Mouse (Mus musculus): ENCODE results near the gene 4930438A08Rik.
"Not testable (repeated sequence)": the region's sequence is repeated elsewhere in the genome, so short reads cannot be mapped to it uniquely, and the experiment has no call there.

The 4930438A08Rik gene

DNA sequence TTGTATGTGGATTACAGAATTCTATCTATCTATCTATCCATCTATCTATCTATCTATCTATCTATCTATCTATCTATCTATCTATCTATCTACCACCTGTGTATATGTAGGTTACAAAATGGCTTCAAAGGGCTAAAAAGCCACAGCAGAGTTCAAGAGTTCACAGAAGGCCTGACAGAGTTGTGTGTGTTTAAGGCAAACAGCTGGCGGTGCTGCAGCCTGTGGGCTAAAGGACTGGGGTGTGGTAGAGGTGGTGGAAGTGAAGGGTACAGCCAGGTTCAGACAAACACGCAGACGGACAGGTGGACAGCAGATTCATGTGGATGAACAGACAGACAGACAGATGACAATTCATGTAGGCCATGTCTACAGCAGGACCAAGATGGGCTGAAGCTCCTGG is 6.3 kb upstream of the 4930438A08Rik start:
- in situ Hi-C loops (cut with MboI; ENCODE audit: low sequenced_read_pairs), result no loop called here

DNA sequence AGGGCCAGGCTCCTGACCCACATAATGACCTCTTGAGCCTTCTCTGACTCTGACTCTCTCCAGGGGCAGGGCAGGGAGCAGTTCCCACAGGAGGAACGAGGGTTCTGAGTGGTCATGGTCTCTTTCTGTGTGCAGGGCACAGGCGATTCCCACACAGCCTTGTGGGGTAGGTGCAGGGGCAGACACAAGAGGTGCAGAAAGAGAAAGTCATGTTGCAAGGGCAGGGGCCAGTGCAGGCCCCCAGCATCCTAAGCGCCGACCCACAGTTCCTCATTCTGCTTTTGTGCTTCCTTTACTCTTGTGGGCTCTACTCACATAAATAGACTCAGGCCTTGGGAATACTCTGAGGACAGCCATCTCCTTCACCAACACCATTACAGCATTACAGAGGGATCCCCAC is 1.2 kb downstream of the 4930438A08Rik start:
- in situ Hi-C loops (cut with MboI; ENCODE audit: low sequenced_read_pairs), result no loop called here

DNA sequence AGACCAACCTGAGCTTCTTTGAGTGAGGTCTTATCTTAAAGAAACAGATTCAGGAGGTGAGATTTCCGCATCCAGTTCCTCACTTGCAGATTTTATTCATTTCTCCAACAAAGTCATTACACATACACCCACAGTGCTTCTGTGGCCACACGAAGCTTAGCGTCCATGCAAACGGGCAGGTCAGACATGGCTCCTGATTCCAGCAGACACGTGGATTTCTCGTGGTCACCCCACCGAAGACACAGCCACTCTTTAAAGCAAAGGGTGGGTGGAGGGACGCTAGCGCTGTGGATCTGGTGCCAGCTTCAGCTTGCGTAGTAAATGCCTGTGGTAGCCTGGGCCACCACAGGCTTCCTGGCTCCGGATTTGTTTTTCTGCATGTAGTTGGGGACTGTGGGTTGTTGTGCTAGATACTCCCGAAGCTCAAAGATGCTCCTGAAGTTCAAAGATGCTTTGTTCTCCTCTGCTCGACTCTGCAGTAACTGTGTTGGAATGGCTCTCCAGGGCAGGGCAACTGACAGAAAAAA is 7.4 kb downstream of the 4930438A08Rik start:
- in situ Hi-C loops (cut with MboI; ENCODE audit: low sequenced_read_pairs), result no loop called here

DNA sequence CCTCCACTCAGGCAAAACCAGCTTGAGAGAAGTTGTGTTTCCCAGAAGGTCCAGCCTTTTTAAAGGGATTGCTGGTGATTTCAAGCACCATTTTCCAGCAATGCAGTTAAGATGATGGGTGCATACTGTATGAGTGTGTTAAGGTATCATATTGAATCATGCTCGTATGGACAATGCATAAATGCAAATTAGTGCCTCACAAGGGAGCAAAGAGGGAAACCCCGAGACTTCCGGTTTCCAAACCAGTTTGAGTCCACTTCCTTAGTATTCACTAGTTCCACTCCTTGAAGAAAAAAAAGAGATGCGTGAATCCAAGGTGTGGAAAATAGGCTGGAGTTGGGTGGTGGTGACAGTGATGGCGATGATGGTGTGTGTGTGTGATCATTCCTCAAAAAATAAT is 7.9 kb downstream of the 4930438A08Rik start:
- in situ Hi-C loops (cut with MboI; ENCODE audit: low sequenced_read_pairs), result no loop called here

GRCm38 (mm10) chr11:58289992-58290682 is 15.5 kb downstream of the 4930438A08Rik start:
- in situ Hi-C loops (cut with MboI; ENCODE audit: low sequenced_read_pairs), result no loop called here

DNA sequence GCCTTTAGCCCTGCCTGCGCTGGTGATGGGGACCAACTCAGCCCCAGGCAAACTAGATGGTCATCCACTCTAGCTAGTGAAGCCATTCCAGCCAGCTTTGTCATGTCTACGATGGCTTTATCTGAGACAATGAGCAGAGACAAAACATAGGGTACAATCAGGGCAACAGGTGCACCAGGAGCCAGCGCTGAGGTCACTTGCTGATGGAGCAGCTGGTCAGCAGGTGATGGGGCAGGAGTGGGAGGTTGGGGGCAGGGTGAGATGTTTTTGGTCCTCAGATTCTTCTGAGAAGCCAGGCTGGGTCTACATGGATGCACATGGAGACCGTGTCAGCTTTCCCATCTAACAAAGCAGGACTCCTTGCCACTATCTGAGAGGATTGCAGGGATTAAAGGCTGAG is 16.2 kb downstream of the 4930438A08Rik start:
- in situ Hi-C loops (cut with MboI; ENCODE audit: low sequenced_read_pairs), result no loop called here

GRCm38 (mm10) chr11:58292791-58293190 is 18.2 kb downstream of the 4930438A08Rik start:
- in situ Hi-C loops (cut with MboI; ENCODE audit: low sequenced_read_pairs), result no loop called here

GRCm38 (mm10) chr11:58297396-58297795 is 22.8 kb downstream of the 4930438A08Rik start:
- in situ Hi-C loops (cut with MboI; ENCODE audit: low sequenced_read_pairs), result no loop called here

- in situ Hi-C loops (cut with MboI; ENCODE audit: low sequenced_read_pairs), result no loop called here
Observed at GRCm38 (mm10) chr11:58301057-58301456, 26.5 kb downstream of the 4930438A08Rik start.

DNA sequence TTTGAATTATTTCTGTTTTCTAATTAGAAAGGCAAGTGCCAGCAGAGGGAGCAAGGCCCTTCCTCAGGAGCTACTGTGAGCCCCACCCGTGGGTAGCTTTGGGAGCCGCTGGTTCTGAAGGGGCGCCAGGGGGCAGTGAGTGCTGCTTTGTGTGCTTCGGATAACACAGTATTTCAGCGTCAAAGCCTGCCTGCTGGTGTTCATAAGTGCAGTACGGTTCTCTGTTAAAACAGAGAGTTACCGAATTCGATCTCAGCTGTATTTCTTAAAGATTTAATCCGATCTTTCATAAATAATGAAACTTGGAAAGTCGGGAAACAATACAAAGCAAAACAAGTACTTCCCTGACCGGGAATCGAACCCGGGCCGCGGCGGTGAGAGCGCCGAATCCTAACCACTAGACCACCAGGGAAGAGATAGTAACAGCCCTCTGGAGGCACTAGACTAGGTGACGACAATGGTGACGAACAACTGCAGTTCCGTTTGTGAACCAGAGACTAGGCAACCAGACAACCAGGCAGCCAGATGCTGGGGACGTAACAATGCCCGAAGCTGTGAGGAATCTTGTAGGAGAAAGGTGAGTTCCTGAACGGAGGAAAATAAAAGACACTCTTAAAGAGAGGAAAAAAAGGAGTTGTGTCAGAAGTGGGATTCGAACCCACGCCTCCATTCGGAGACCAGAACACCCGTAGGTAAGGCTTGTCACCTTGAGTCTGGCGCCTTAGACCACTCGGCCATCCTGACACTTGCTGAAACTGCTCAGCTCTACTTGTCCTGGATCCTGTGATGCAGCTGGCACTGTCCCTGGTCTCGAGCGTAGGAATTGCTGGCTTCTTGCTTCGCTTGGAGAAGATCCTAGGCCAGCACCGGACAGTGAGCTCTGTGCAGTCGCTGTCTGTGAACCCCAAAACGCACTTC is 27.5 kb downstream of the 4930438A08Rik start:
- in situ Hi-C loops (cut with MboI; ENCODE audit: low sequenced_read_pairs), result no loop called here

DNA sequence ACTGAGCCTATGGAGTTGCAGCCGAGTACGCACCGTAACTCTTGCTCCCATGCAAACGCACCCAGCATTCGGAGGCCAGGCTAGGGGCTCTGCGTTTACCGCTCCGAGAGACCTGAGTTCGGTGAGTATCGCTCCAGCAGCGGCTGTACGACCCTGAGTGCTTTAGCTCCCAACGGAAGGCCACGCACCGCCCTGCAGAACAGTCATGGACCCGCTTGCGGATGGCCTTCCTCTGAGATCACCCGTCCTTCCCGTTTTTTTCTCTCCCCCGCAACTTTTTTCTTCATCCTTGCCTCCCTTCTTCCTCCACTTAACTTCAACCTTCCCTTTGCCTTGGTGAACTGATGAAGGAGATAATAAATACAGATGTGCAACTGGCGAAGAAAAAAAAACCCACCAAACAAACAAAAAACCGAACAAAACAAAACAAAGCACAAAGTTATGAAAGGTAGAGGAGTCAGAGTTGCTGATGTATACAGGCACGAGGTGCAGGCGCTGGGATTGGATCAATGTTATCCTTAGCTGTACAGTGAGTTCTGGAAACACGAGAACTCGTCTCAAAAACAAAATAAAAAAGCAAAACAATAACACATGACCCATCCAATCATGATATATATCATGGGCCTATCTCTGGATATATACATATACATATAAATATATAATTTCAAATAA is 28.3 kb downstream of the 4930438A08Rik start:
- in situ Hi-C loops (cut with MboI; ENCODE audit: low sequenced_read_pairs), result no loop called here

GRCm38 (mm10) chr11:58303594-58303993 is 29.0 kb downstream of the 4930438A08Rik start:
- in situ Hi-C loops (cut with MboI; ENCODE audit: low sequenced_read_pairs), result no loop called here

- in situ Hi-C loops (cut with MboI; ENCODE audit: low sequenced_read_pairs), result not testable (repeated sequence)
Observed at GRCm38 (mm10) chr11:58305299-58305698, 30.7 kb downstream of the 4930438A08Rik start.

GRCm38 (mm10) chr11:58306860-58307308 is 32.3 kb downstream of the 4930438A08Rik start, which contains the start of gene Zfp692:
TSS of gene Zfp692 (plus strand) at chr11:58307069.
- in situ Hi-C loops (cut with MboI; ENCODE audit: low sequenced_read_pairs), result no loop called here

DNA sequence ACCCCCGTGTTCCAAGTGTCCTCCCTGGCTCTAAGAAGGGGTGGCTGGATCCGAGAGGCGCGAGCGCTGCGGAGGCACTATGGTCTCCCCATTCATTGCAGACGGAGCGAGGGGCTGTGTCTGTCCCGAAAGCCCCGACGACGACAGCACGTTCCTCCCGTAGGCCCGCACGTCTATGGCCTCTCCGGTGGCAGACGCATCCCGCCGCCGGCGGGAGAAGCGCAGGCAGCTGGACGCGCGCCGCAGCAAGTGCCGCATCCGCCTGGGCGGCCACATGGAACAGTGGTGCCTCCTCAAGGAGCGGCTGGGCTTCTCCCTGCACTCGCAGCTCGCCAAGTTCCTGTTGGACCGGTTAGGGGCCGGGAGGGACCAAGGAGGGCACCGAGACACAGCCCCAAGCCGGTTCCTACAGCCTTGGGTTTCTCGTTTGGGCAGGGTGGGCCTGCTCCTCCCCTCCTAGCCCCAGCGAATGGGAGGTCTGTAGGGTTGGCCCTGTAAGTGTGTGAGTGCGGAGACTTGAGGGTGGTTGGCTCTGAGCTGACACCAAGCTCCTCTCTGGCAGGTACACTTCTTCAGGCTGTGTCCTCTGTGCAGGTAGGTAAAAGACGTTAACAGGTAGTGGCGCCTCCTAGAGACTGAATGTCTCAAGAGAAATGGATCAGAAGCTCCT is 32.9 kb downstream of the 4930438A08Rik start:
- in situ Hi-C loops (cut with MboI; ENCODE audit: low sequenced_read_pairs), result no loop called here

- in situ Hi-C loops (cut with MboI; ENCODE audit: low sequenced_read_pairs), result no loop called here
Observed at GRCm38 (mm10) chr11:58308661-58309060, 34.1 kb downstream of the 4930438A08Rik start.

DNA sequence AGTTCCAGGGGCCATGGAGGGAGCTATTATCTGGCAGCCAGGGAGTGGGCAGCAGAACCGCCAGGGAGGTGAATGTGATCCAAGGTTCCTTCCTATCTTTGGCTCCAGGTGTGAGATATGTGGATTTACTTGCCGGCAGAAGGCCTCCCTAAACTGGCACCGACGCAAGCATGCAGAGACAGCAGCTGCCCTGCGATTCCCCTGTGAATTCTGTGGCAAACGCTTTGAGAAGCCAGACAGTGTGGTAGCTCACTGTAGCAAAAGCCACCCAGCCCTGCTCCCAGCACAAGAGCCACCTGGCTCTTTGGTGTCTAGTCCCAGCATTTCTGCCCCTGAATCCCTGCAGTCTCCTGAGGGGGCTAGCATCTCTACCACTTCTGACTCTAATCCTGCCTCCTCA is 39.5 kb downstream of the 4930438A08Rik start:
- in situ Hi-C loops (cut with MboI; ENCODE audit: low sequenced_read_pairs), result no loop called here

GRCm38 (mm10) chr11:58315536-58316168 is 41.1 kb downstream of the 4930438A08Rik start:
- in situ Hi-C loops (cut with MboI; ENCODE audit: low sequenced_read_pairs), result no loop called here

GRCm38 (mm10) chr11:58316344-58316743 is 41.7 kb downstream of the 4930438A08Rik start:
- in situ Hi-C loops (cut with MboI; ENCODE audit: low sequenced_read_pairs), result no loop called here

DNA sequence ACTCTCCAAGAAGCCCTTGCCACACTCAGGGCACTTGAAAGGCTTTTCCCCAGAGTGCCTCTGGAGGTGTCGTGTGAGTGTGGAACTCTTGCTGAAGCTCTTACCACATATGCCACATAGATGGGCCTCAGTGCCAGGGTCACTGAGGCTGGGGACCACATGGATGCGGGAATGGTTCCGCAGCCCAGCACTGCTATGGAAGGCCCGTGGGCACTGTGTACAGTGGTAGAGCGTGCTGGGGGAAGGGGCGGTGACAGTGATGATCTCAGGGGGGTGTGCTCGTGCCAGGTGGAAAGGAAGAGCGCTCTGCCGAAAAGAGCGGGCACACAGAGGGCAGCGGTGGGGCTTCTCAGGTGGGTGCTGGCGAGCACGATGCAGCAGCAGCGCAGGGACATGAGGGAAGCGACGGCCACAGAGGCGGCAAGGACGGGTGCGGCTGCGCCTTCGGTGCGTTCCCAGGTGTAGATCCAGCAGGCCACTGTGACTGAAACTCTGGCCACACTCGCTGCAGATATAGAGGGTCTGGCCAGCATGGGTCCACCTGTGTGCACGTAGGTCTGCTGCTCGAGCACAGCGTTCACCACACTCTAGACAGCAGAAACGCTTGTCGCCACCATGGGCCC is 42.3 kb downstream of the 4930438A08Rik start:
- in situ Hi-C loops (cut with MboI; ENCODE audit: low sequenced_read_pairs), result no loop called here
